Mouse (Mus musculus) forebrain, embryonic 16.5 days (tissue): ENCODE measurements around the gene 1700122O11Rik. TPM values are rescaled to one million over a fixed set of nuclear protein-coding genes. Genes with fewer than 3 reads are reported as not detected.

ENCODE experiments used
- ATAC-seq: fragments of 200-750 bp; cut with Nextera tagmentation; 2 replicates; pipeline ENCODE4 v1.8.0; 2017; ENCODE audit warnings: mild to moderate bottlenecking, moderate library complexity
- H3K27ac ChIP-seq: fragments of 300-500 bp; sonication (generic); 2 replicates; pipeline ENCODE4 v1.5.1; 2014; ENCODE audit warnings: low read length, control low read depth
- H3K27me3 ChIP-seq: fragments of 300-500 bp; sonication (generic); replicated peaks from 2 replicates; pipeline ENCODE4 v1.6.1; 2014; ENCODE audit warnings: low read length; ENCODE audit not compliant: control insufficient read depth, insufficient read depth
- H3K36me3 ChIP-seq: fragments of 300-500 bp; sonication (generic); 2 replicates; pipeline ENCODE4 v1.6.1; 2014; ENCODE audit not compliant: control insufficient read depth, insufficient read depth
- H3K4me1 ChIP-seq: fragments of 300-500 bp; sonication (generic); replicated peaks from 2 replicates; pipeline ENCODE4 v1.6.1; 2014; ENCODE audit warnings: low read length; ENCODE audit not compliant: control insufficient read depth, insufficient read depth
- H3K4me2 ChIP-seq: fragments of 300-500 bp; sonication (generic); 2 replicates; pipeline ENCODE4 v1.6.1; 2014; ENCODE audit warnings: mild to moderate bottlenecking, low read length, control low read depth
- H3K4me3 ChIP-seq: fragments of 300-500 bp; sonication (generic); replicated peaks from 2 replicates; pipeline ENCODE4 v1.5.1; 2014; ENCODE audit warnings: mild to moderate bottlenecking, low read length, control low read depth
- H3K9ac ChIP-seq: fragments of 300-500 bp; sonication (generic); replicated peaks from 2 replicates; pipeline ENCODE4 v1.6.1; 2014; ENCODE audit warnings: low read depth, low read length, control low read depth
- H3K9me3 ChIP-seq: fragments of 300-500 bp; sonication (generic); 2 replicates; pipeline ENCODE4 v1.6.1; 2016; ENCODE audit warnings: low read length; ENCODE audit not compliant: control insufficient read depth
- whole genome bisulfite sequencing: fragments of 180-500 bp; shearing (Covaris S2); extraction: QIAGEN DNeasy Blood & Tissue Kit; methylation state at CpG from one replicate; pipeline ENCODE4 v1.1.7; 2014; 5-methylcytosine and 5-hydroxymethylcytosine counted together
- polyA plus RNA-seq: library from polyadenylated mRNA; unstranded; fragments of >200 nt; fragmentation: Nextera tagmentation; extraction: Ambion mirVana; gene quantifications from 2 replicates; pipeline ENCODE4 v1.2.1, GENCODE M21; 2015

Gene 1700122O11Rik
- polyA plus RNA-seq, 1 experiment from 2014 or later, result not detected

- WGBS, result 68% methylated on average over 6 of the region's 6 CpGs
- Histone ChIP-seq H3K36me3 (no peaks in the 10 kb centered on the region), H3K4me3 (no peak overlapping the region), H3K9me3 (no peaks in the 10 kb centered on the region), H3K9ac (no peak overlapping the region), H3K27me3 (no peaks in the 10 kb centered on the region), H3K27ac (no peak overlapping the region), H3K4me1 (peaks cover 9% of the 10 kb centered on the region), H3K4me2 (no peak overlapping the region)
- ATAC-seq, result no peak
These were observed 38.7 kb downstream of the 1700122O11Rik start for GRCm38 (mm10) chr17:47999403-47999802.

- no peaks in the 10 kb centered on the region for H3K27me3 ChIP-seq
- H3K4me1 ChIP-seq, result peaks cover 9% of the 10 kb centered on the region
- no peak for ATAC-seq
- no peak overlapping the region for H3K9ac ChIP-seq
- WGBS, result 50% methylated on average over 3 of the region's 3 CpGs
- H3K27ac ChIP-seq, result no peak overlapping the region
- H3K4me2 ChIP-seq, result no peak overlapping the region
- no peaks in the 10 kb centered on the region for H3K9me3 ChIP-seq
- H3K36me3 ChIP-seq, result no peaks in the 10 kb centered on the region
- no peak overlapping the region for H3K4me3 ChIP-seq
These were observed 40.3 kb downstream of the 1700122O11Rik start for GRCm38 (mm10) chr17:47997806-47998205.

GRCm38 (mm10) chr17:47990392-47991123, 47.5 kb downstream of the 1700122O11Rik start:
- no peak for ATAC-seq
- Histone ChIP-seq H3K9ac (no peak overlapping the region), H3K9me3 (no peaks in the 10 kb centered on the region), H3K36me3 (no peaks in the 10 kb centered on the region), H3K27me3 (no peaks in the 10 kb centered on the region), H3K4me3 (no peak overlapping the region), H3K4me1 (peaks cover 10% of the 10 kb centered on the region), H3K4me2 (no peak overlapping the region), H3K27ac (peak overlapping the region; percentile 56)
- 46% methylated on average over 10 of the region's 10 CpGs for WGBS

- H3K9me3 ChIP-seq, result no peaks in the 10 kb centered on the region
- H3K27ac ChIP-seq, result peak overlapping the region; percentile 56
- H3K4me3 ChIP-seq, result no peak overlapping the region
- no peak overlapping the region for H3K4me2 ChIP-seq
- peak; percentile 84 for ATAC-seq
- H3K4me1 ChIP-seq, result peaks cover 10% of the 10 kb centered on the region
- WGBS, result 7% methylated on average over 8 of the region's 8 CpGs
- H3K27me3 ChIP-seq, result no peaks in the 10 kb centered on the region
- H3K9ac ChIP-seq, result no peak overlapping the region
- H3K36me3 ChIP-seq, result no peaks in the 10 kb centered on the region
These were observed 48.1 kb downstream of the 1700122O11Rik start for GRCm38 (mm10) chr17:47989951-47990378.

GRCm38 (mm10) chr17:47988811-47989210, 49.3 kb downstream of the 1700122O11Rik start:
- Histone ChIP-seq H3K9me3 (no peaks in the 10 kb centered on the region), H3K36me3 (no peaks in the 10 kb centered on the region), H3K9ac (no peak overlapping the region), H3K4me2 (no peak overlapping the region), H3K4me1 (peaks cover 10% of the 10 kb centered on the region), H3K4me3 (no peak overlapping the region), H3K27ac (no peak overlapping the region), H3K27me3 (no peaks in the 10 kb centered on the region)
- 61% methylated on average over 8 of the region's 8 CpGs for WGBS
- ATAC-seq, result no peak

GRCm38 (mm10) chr17:47988074-47988473, 50.0 kb downstream of the 1700122O11Rik start:
- H3K36me3 ChIP-seq, result no peaks in the 10 kb centered on the region
- H3K9me3 ChIP-seq, result no peaks in the 10 kb centered on the region
- H3K4me1 ChIP-seq, result peaks cover 10% of the 10 kb centered on the region
- H3K27me3 ChIP-seq, result no peaks in the 10 kb centered on the region
- H3K27ac ChIP-seq, result no peak overlapping the region
- no peak for ATAC-seq
- H3K9ac ChIP-seq, result no peak overlapping the region
- WGBS, result 86% methylated on average over 8 of the region's 8 CpGs
- no peak overlapping the region for H3K4me2 ChIP-seq
- no peak overlapping the region for H3K4me3 ChIP-seq

Other genes with a start within 250 kb of the 1700122O11Rik start
- 2.0 and 2.5 TPM in 2 replicates for gene Mdfi, start 203.6 kb downstream of the 1700122O11Rik start, polyA plus RNA-seq
- gene Foxp4, start 113.6 kb downstream of the 1700122O11Rik start, polyA plus RNA-seq, result 29.1 and 29.6 TPM in 2 replicates
- not detected in 2 replicates for gene 1700067P10Rik, start 51.0 kb upstream of the 1700122O11Rik start, polyA plus RNA-seq
- not detected in 2 replicates for gene 9830107B12Rik, start 108.0 kb upstream of the 1700122O11Rik start, polyA plus RNA-seq
- gene A530064D06Rik, start 129.0 kb upstream of the 1700122O11Rik start, polyA plus RNA-seq, result not detected in 2 replicates
- gene Trem1, start 194.5 kb upstream of the 1700122O11Rik start, polyA plus RNA-seq, result not detected in 2 replicates
- gene Trem3, start 209.5 kb upstream of the 1700122O11Rik start, polyA plus RNA-seq, result not detected in 2 replicates
- gene Treml4, start 226.0 kb upstream of the 1700122O11Rik start, polyA plus RNA-seq, result not detected in 2 replicates